Mouse (Mus musculus): ENCODE data around the gene Sec16a. TPM values are rescaled to one million over a fixed set of nuclear protein-coding genes. Genes with fewer than 3 reads are reported as not detected.

The Sec16a gene
- total and polyA plus RNA-seq, 3 experiments: 46.4 to 84.9 (median 70.8) TPM

GRCm38 (mm10) chr2:26441261-26441660 is 3.8 kb downstream of the Sec16a start:
- no peak for DNase-seq

- no peak for DNase-seq
These were observed 5.3 kb downstream of the Sec16a start for GRCm38 (mm10) chr2:26439671-26440070.

GRCm38 (mm10) chr2:26438373-26438772 is 6.6 kb downstream of the Sec16a start:
- DNase-seq: no peak

DNA sequence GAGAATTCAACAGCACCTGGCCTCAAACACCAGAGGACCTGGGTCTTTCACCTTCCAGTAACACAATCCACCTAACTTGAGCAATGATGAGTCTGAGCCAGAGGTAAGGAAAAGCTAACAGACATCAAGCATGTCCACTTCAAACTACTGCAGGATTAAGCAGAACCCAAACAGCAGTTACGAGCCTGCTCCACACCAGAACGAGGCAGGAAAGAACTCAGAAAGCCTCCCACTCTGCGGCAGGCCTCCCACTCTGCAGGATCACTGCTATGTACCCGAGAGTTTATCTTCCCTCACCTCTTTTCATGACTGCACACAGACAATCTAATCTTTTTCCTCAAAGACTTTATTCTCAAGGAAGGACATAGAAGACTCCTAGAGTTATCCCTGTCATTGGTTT is 7.8 kb downstream of the Sec16a start:
- no peak for DNase-seq

DNA sequence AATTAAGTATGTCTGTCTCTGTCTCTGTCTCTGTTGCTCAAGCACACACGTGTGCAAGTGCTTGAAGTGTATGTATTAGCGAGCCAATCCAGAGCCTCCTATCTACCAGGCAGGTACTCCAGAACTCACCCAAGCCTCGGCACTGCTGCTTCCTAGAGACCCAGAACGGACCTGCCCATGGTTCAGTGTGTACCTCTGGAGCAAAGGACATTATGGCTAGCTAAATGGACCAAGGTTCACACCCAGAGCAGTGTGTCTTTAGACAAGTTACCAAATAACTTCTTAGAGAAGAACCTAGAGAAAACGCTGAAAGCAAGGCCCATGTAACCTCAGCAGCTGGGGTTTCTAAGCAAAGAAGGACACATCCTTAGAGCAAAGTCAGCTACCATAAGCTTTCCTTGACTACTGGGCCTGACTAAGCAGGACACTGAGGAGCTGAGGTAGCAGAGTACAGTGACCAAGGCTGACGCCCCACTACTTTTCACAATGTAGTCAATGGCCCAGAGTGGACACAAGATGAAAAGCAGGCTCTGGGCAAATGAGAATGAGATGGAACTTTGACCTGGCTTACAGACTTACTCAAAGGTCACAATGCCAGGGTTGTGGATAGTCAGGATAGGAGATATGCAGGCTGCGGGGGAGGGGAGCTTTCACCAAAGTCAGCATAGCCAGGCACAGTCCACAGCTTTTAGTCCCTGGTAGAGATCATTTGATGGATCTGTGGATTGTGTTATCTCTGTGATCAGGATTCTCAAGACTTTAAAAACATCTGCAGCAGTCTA is 10.0 kb downstream of the Sec16a start:
- DNase-seq: no peak

- DNase-seq: no peak
These were observed 15.2 kb downstream of the Sec16a start for GRCm38 (mm10) chr2:26429851-26430250.

- no peak for DNase-seq
These were observed 20.5 kb downstream of the Sec16a start for GRCm38 (mm10) chr2:26424541-26424940.

- DNase-seq: no peak
These were observed 21.9 kb downstream of the Sec16a start for GRCm38 (mm10) chr2:26423086-26423485.

DNA sequence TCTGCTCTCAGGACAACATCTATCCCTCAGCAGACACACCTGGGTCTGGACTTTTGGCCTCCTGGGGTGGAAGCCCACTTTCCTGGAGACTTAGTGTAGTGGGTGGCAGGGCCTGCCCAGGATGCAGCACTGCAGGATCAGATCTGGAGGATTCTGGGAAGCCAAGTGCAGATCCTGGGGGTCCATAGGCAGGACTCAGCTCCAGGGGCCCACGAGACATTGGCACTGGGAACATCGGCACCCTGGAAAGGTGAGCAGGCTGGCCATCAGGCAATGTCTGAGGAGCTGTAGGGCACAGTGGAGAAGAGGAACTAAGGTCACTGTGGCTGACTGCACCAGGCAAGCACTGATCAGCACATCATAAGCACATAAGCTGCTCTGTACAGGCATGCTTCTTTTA is 23.0 kb downstream of the Sec16a start:
- DNase-seq: no peak

DNA sequence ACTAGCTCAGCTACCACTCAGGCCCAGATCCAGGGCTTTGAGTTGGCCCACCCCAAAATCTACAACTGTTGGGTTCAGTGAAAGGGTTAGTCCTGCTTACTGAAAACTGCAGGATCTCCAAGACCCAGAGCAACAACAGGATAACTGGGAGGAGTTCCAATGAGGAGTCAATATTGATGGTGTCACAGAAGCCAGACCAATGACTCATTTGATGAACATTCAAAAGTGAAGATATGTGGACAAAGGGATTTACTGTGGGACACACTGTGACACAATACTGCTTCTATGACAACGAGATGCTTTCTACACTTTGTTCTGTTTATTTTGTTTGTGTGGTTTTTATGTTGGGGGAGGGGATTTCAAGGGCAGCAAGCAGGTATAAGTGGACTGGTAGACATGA is 26.9 kb downstream of the Sec16a start:
- no peak for DNase-seq

- no peak for DNase-seq
These were observed 27.9 kb downstream of the Sec16a start for GRCm38 (mm10) chr2:26417066-26417465.

DNA sequence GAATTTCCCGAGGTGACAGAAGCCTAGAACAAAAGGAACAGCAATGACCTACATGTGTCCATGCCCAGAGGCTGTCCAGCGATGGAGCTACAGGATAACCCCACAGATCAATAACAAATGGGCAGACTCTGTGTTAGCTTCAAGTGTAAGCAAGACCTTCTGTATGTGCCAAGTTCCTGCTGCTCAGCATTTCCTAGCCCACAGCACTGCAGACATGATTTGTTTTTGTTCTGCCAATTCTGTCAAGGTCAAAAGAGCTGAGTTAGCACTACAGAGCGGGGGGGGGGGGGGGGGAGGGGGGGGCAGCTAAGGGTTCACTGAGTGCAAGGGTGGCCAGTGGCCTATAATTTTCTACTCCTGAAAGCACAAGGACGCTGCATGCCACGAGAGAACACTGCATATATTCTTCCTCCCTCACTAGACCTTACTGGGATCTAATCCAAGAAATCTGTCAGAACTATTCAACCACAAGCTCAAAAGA is 34.0 kb downstream of the Sec16a start:
- DNase-seq: peak; percentile 75

GRCm38 (mm10) chr2:26410091-26410490 is 34.9 kb downstream of the Sec16a start:
- DNase-seq: no peak

DNA sequence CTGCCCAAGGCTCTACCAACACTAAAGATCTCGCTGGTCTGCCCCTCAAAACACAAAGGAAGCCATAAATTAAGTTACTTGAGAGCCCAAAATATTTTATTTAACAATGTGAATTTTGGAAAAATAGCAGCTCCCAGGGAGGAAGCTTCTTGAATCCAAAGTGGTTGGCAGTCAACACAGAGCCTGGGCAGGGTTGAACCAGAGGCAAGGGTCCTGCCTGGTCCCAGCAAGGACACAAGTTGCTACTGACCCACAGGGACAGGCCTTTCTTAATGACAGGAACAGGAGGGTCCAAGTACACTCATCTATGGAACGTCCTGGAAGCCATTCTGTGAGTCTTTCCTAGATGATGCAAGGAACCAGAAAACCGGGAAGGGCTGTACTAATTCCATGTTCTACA is 35.7 kb downstream of the Sec16a start:
- DNase-seq: no peak

DNA sequence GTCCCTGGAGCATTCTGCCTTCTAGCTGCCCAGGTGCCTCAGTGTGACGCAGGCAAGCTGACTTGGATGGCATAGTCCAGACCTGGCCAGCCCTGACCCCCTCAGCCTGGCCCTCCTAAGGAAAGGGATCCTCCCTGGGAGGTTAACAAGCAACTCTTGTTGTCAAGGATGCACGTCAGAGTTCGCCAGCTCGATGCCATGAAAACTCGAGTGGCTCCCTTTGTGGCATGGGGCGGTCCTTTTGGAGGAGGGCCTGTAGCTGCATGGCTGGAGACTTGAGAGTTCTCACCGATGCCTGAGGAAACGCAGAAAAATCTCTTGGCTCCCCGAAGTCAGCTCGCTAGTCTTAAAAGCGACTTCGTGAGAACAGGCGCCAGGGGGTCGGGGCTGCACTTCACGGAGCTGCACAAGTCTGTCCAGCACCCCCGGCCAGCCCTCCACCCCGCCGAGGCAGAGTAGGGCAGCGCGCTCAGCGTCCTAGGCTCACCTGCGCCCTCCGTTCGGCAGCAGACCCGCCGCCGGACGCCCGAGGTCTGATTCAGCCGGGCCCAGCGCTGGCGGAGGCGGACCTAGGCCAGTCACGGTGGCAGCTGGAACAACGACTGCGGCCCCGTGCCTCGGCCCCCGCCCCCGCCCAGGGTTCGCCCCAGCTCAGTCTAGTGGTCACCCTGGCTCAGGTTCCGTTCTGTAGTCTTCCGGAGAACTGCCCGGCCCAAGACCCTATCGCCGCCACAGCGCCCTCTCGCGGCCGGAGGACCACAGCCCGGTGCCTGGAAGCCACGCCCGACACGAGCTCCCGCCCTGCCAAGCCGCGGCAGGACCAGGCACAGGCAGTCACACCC is 36.3 kb downstream of the Sec16a start, which contains the start of gene Inpp5e:
Inpp5e (minus strand) TSS at position 689 of the 842 bp plus-strand sequence.
- peak; percentile 99 for DNase-seq

DNA sequence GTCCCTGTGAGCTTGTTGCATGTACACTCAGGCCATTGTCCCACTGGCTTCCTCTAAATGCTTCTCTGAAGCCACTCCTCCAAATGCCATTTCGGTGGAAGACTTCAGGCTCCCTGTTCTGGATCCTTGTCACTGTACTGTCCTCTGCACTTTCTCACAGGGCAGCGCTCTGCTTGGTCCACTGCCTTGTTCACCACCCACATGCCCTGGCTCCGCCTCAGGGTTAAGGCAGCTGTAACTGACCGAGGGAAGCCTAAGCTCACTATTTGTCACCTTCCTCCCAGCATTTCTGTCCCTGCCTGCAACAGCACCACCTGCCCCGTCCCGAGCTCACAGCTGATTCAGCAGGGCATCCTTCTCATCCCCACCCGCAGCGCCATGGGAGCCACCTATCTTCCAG is 41.7 kb downstream of the Sec16a start:
- DNase-seq: no peak

DNA sequence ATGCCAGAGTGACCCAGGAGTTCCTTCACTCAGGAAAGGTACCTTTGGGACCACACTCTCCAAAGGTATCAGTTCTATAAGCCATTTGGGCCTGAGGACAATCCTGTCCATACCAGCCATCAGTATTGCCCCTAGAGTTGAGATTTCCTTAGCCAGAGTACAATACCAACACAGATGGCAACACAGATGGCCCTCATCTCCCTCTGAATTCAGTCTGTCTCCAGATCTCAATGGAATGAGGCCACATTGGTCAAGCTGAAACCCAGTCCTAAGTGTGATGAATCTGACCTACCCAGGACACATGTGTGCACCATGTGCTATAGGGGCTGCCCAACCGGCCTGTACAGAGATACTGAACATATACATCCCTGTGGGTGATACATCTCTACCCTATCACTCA is 42.8 kb downstream of the Sec16a start:
- DNase-seq: no peak

- DNase-seq: no peak
These were observed 44.0 kb downstream of the Sec16a start for GRCm38 (mm10) chr2:26401023-26401422.

- no peak for DNase-seq
These were observed 44.7 kb downstream of the Sec16a start for GRCm38 (mm10) chr2:26400296-26400695.

DNA sequence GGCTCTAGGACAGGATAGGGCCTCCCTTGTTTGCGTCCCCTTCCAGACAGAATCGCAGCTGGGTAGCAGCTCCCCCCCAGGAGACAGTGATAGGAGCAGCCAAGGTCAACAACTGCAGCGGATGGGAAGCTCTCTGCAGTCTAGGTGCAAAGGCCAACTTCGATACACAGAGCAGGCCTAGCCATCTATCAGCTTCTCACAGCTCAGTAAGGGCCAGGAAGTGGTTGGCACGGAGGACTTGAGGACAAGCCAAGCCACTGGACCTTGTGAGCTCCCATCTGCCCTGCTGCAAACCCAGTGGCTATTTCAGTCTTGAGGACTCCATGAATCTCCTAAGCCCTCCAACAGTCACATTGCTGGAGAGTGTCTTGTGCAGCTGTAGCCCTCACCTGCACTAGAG is 45.4 kb downstream of the Sec16a start:
- no peak for DNase-seq

- no peak for DNase-seq
These were observed 46.0 kb downstream of the Sec16a start for GRCm38 (mm10) chr2:26398978-26399377.

DNA sequence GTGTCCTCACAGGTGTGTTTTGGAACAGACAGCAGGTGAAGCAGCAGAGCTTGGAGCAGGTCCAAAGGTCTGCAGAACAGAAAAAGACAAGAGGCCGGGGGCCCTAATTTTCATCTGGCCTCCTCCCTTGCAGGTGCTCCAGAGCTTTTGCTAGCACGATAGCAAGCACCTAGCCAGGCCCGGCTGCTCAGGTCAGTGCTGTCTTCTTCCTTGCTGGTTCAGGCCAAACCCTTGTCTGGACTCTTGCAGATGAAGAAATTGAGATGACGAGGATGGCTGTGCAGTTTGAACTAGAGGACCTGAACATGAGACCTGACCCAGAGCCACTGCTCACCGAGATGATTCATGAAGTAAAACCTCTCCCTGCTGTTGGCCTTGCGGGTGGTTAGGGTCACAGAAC is 53.4 kb downstream of the Sec16a start:
- no peak for DNase-seq

- DNase-seq: no peak
These were observed 54.1 kb downstream of the Sec16a start for GRCm38 (mm10) chr2:26390954-26391353.

All from adrenal gland, adult 2 months (tissue).